Mouse (Mus musculus): ENCODE data around the gene Ube2k. TPM values are rescaled to one million over a fixed set of nuclear protein-coding genes. Genes with fewer than 3 reads are reported as not detected.
"Not testable (repeated sequence)": the region's sequence is repeated elsewhere in the genome, so short reads cannot be mapped to it uniquely, and the experiment has no call there.

The Ube2k gene
- polyA plus RNA-seq, 1 experiment from 2014 or later, result 204 TPM

- 67% methylated on average over 5 of the region's 5 CpGs for WGBS
- Histone ChIP-seq H3K36me3 (no peaks in the 10 kb centered on the region), H3K4me3 (no peak overlapping the region), H3K4me1 (replicated peaks) (no peaks in the 10 kb centered on the region), H3K9ac (no peak overlapping the region), H3K27ac (replicated peaks) (0 out of 2 replicates have a peak overlapping the region, but pooled peaks have one; percentile 14), H3K27me3 (no peaks in the 10 kb centered on the region), H3K9me3 (no peaks in the 10 kb centered on the region), H3K4me2 (no peak overlapping the region)
- ATAC-seq (ENCODE audit: low read depth), result no peak
Observed at GRCm38 (mm10) chr5:65514635-65515278, 22.3 kb upstream of the Ube2k start.

- Histone ChIP-seq H3K9ac (no peak overlapping the region), H3K9me3 (no peaks in the 10 kb centered on the region), H3K27me3 (no peaks in the 10 kb centered on the region), H3K36me3 (no peaks in the 10 kb centered on the region), H3K4me3 (no peak overlapping the region), H3K27ac (replicated peaks) (no peak overlapping the region), H3K4me1 (replicated peaks) (peaks cover 6% of the 10 kb centered on the region), H3K4me2 (no peak overlapping the region)
- no peak for ATAC-seq (ENCODE audit: low read depth)
- 86% methylated on average over 1 of the region's 1 CpGs for WGBS
Observed at GRCm38 (mm10) chr5:65521803-65522202, 15.2 kb upstream of the Ube2k start.

- H3K36me3 ChIP-seq, result no peaks in the 10 kb centered on the region
- no peak overlapping the region for H3K4me2 ChIP-seq
- no peaks in the 10 kb centered on the region for H3K9me3 ChIP-seq
- no peaks in the 10 kb centered on the region for H3K27me3 ChIP-seq
- no peak overlapping the region for H3K4me3 ChIP-seq
- no peak for ATAC-seq (ENCODE audit: low read depth)
- H3K4me1 ChIP-seq (replicated peaks), result peaks cover 6% of the 10 kb centered on the region
- H3K9ac ChIP-seq, result no peak overlapping the region
- 79% methylated on average over 4 of the region's 4 CpGs for WGBS
- no peak overlapping the region for H3K27ac ChIP-seq (replicated peaks)
Observed at GRCm38 (mm10) chr5:65524831-65525230, 12.2 kb upstream of the Ube2k start.

- Histone ChIP-seq H3K9ac (no peak overlapping the region), H3K4me3 (no peak overlapping the region), H3K4me1 (replicated peaks) (peaks cover 6% of the 10 kb centered on the region), H3K27ac (replicated peaks) (no peak overlapping the region), H3K27me3 (no peaks in the 10 kb centered on the region), H3K36me3 (no peaks in the 10 kb centered on the region), H3K4me2 (no peak overlapping the region), H3K9me3 (no peaks in the 10 kb centered on the region)
- WGBS, result 10% methylated on average over 8 of the region's 8 CpGs
- ATAC-seq (ENCODE audit: low read depth), result no peak
Observed at GRCm38 (mm10) chr5:65525674-65526443, 11.2 kb upstream of the Ube2k start.

- no peaks in the 10 kb centered on the region for H3K36me3 ChIP-seq
- no peak overlapping the region for H3K9ac ChIP-seq
- no peak for ATAC-seq (ENCODE audit: low read depth)
- peaks cover 6% of the 10 kb centered on the region for H3K4me1 ChIP-seq (replicated peaks)
- no peaks in the 10 kb centered on the region for H3K27me3 ChIP-seq
- 75% methylated on average over 3 of the region's 3 CpGs for WGBS
- no peaks in the 10 kb centered on the region for H3K9me3 ChIP-seq
- H3K4me3 ChIP-seq, result no peak overlapping the region
- no peak overlapping the region for H3K27ac ChIP-seq (replicated peaks)
- no peak overlapping the region for H3K4me2 ChIP-seq
Observed at GRCm38 (mm10) chr5:65531283-65531682, 5.8 kb upstream of the Ube2k start.

GRCm38 (mm10) chr5:65534496-65534895 is 2.5 kb upstream of the Ube2k start:
- Histone ChIP-seq H3K9me3 (no peaks in the 10 kb centered on the region), H3K27me3 (no peaks in the 10 kb centered on the region), H3K4me2 (no peak overlapping the region), H3K27ac (replicated peaks) (no peak overlapping the region), H3K4me3 (no peak overlapping the region), H3K9ac (no peak overlapping the region), H3K36me3 (no peaks in the 10 kb centered on the region), H3K4me1 (replicated peaks) (peaks cover 22% of the 10 kb centered on the region)
- no peak for ATAC-seq (ENCODE audit: low read depth)
- 68% methylated on average over 4 of the region's 4 CpGs for WGBS

GRCm38 (mm10) chr5:65535457-65536067 is 1.5 kb upstream of the Ube2k start:
- H3K27me3 ChIP-seq, result no peaks in the 10 kb centered on the region
- no peak overlapping the region for H3K27ac ChIP-seq (replicated peaks)
- WGBS, result 71% methylated on average over 5 of the region's 5 CpGs
- no peak overlapping the region for H3K4me2 ChIP-seq
- H3K36me3 ChIP-seq, result no peaks in the 10 kb centered on the region
- no peak overlapping the region for H3K9ac ChIP-seq
- no peaks in the 10 kb centered on the region for H3K9me3 ChIP-seq
- ATAC-seq (ENCODE audit: low read depth), result no peak
- H3K4me1 ChIP-seq (replicated peaks), result peaks cover 24% of the 10 kb centered on the region
- H3K4me3 ChIP-seq, result no peak overlapping the region

- 84% methylated on average over 10 of the region's 10 CpGs for WGBS
- H3K9ac ChIP-seq, result peak overlapping the region; percentile 97
- H3K27ac ChIP-seq (replicated peaks), result peak overlapping the region; percentile 99
- ATAC-seq (ENCODE audit: low read depth); H3K27me3 ChIP-seq; H3K36me3 ChIP-seq; H3K9me3 ChIP-seq: not testable (repeated sequence)
- peak overlapping the region; percentile 80 for H3K4me2 ChIP-seq
- H3K4me3 ChIP-seq, result peak overlapping the region; percentile 94
- H3K4me1 ChIP-seq (replicated peaks), result peaks cover 26% of the 10 kb centered on the region
Observed at GRCm38 (mm10) chr5:65536068-65536465, 966 bp upstream of the Ube2k start.

- Histone ChIP-seq H3K9me3 (no peaks in the 10 kb centered on the region), H3K4me2 (peak overlapping the region; percentile 80), H3K4me1 (replicated peaks) (peaks cover 39% of the 10 kb centered on the region), H3K4me3 (peak overlapping the region; percentile 94), H3K27ac (replicated peaks) (peak overlapping the region; percentile 99), H3K36me3 (no peaks in the 10 kb centered on the region), H3K9ac (peak overlapping the region; percentile 97), H3K27me3 (no peaks in the 10 kb centered on the region)
- peak; percentile 74 for ATAC-seq (ENCODE audit: low read depth)
- 0% methylated on average over 50 of the region's 59 CpGs for WGBS
Observed at GRCm38 (mm10) chr5:65537420-65538071, 513 bp downstream of the Ube2k start.

GRCm38 (mm10) chr5:65538121-65538520 is 1.1 kb downstream of the Ube2k start:
- WGBS, result 2% methylated on average over 4 of the region's 4 CpGs
- Histone ChIP-seq H3K27me3 (no peaks in the 10 kb centered on the region), H3K9me3 (no peaks in the 10 kb centered on the region), H3K4me3 (peak overlapping the region; percentile 94), H3K27ac (replicated peaks) (peak overlapping the region; percentile 99), H3K4me1 (replicated peaks) (peaks cover 39% of the 10 kb centered on the region), H3K9ac (peak overlapping the region; percentile 97), H3K4me2 (peak overlapping the region; percentile 80), H3K36me3 (no peaks in the 10 kb centered on the region)
- ATAC-seq (ENCODE audit: low read depth), result no peak

- no peaks in the 10 kb centered on the region for H3K27me3 ChIP-seq
- H3K4me1 ChIP-seq (replicated peaks), result peaks cover 39% of the 10 kb centered on the region
- H3K9ac ChIP-seq, result peak overlapping the region; percentile 50; the same call in 1 of the 2 replicates
- WGBS, result 28% methylated on average over 4 of the region's 4 CpGs
- no peak overlapping the region for H3K27ac ChIP-seq (replicated peaks)
- H3K4me3 ChIP-seq, result peak overlapping the region; percentile 26
- ATAC-seq (ENCODE audit: low read depth), result no peak
- no peaks in the 10 kb centered on the region for H3K36me3 ChIP-seq
- peak overlapping the region; percentile 54 for H3K4me2 ChIP-seq
- H3K9me3 ChIP-seq, result no peaks in the 10 kb centered on the region
Observed at GRCm38 (mm10) chr5:65538829-65539228, 1.8 kb downstream of the Ube2k start.

- H3K4me1 ChIP-seq (replicated peaks), result peaks cover 39% of the 10 kb centered on the region
- H3K27ac ChIP-seq (replicated peaks), result no peak overlapping the region
- no peaks in the 10 kb centered on the region for H3K27me3 ChIP-seq
- peak overlapping the region; percentile 54 for H3K4me2 ChIP-seq
- H3K9ac ChIP-seq, result no peak overlapping the region
- 94% methylated on average over 3 of the region's 3 CpGs for WGBS
- no peak overlapping the region for H3K4me3 ChIP-seq
- no peak for ATAC-seq (ENCODE audit: low read depth)
- no peaks in the 10 kb centered on the region for H3K9me3 ChIP-seq
- H3K36me3 ChIP-seq, result no peaks in the 10 kb centered on the region
Observed at GRCm38 (mm10) chr5:65539786-65540185, 2.8 kb downstream of the Ube2k start.

Data from neural tube, embryonic 13.5 days (tissue).